Mouse (Mus musculus) heart, adult 2 months (tissue): ENCODE measurements at regions not wholly inside any gene's neighbourhood (a gene's known extent, or its start where the extent isn't known, plus 50 kb on each side); places are given as distances from the start of the nearest gene placed in this dataset.

ENCODE experiments used
- CTCF ChIP-seq: fragments of 200-600 bp; IDR thresholded peaks from 2 replicates; pipeline ENCODE4 v1.8.1; 2022; ENCODE audit warnings: antibody characterized with exemption, mild to moderate bottlenecking, moderate library complexity
- EP300 ChIP-seq: fragments of 200-500 bp; IDR thresholded peaks from 2 replicates; pipeline ENCODE4 v1.6.1; 2011; ENCODE audit warnings: low read depth, low read length, control low read depth; ENCODE audit not compliant: insufficient read depth
- POLR2A ChIP-seq: fragments of 200-500 bp; IDR thresholded peaks from 2 replicates; pipeline ENCODE4 v1.6.1; 2011; ENCODE audit warnings: mild to moderate bottlenecking, low read depth, low read length, control low read depth; ENCODE audit not compliant: insufficient read depth

DNA sequence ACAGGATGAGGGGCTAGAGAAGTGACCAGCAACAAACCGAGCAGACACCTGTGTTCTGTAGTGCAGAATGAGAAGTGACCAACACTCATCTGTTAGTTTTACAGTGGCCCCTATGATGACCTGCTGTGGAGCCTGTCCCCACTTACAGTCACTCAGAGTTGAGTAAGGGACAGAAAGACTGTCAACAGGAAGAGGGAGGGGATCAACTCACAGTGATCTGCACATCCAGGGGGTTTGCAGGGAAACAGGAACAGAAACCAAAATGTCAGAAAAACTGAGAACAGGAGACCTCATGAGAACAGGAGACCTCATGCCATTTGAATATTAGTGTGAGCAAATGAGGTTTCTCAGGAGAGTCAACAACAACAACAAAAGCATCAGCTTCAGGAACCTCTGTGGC, 53.8 kb upstream of the Tab2 start:
- TF ChIP-seq CTCF = no peak
- TF ChIP-seq EP300 = no peak
- no peak for TF ChIP-seq POLR2A
